Mouse (Mus musculus): ENCODE data around the gene Bbs1.

GRCm38 (mm10) chr19:4838526-4839140, 67.8 kb downstream of the Bbs1 start:
- TF ChIP-seq POLR2A (IDR thresholded peaks at IDR 0.05; ENCODE audit: borderline replicate concordance, insufficient read depth, low read length) (no peak), CTCF (IDR thresholded peaks at IDR 0.05; ENCODE audit: borderline replicate concordance, insufficient read depth, low read depth, low read length) (no peak)
